Mouse (Mus musculus): ENCODE measurements around the gene Galnt6. TPM values are rescaled to one million over a fixed set of nuclear protein-coding genes. Genes with fewer than 3 reads are reported as not detected.

The Galnt6 gene
- polyA plus RNA-seq, 1 experiment from 2014 or later: 1.2 TPM

DNA sequence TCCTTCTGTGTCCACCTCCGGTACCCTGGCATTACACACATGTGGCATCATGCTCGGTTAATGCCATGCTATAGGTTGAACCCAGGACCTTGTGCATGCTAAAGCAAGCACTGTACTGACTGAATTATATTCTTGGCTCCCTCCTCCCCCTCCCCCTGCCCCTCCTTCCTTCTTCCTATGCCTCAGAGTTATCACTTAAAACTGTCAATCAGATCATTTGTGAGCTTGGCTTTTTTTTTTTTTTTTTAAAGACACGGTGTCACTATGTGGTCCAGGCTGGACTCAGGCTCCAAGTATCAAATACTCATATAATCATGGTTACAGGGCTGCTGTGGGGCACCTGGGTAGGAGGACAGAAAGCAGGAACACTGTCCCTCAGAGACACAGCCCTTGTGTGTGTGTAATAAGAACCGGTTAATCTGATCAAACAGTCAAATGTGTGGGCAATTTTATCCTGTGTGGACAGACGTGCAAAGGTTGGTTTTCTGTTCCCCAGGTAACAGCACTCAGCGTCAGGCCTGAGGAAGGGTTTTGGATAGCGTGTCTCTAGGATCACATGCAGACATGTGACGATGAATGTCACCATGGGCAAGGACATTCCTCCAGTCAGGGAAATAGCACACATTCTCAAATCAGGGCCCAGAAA lies 20.6 kb downstream of the Galnt6 start:
- H3K36me3 ChIP-seq (ENCODE audit: insufficient read depth, low read length): no peaks in the 10 kb centered on the region
- H3K27me3 ChIP-seq (replicated peaks; ENCODE audit: insufficient read depth, low read length): 0 out of 2 replicates have a peak, but pooled peaks cover 3% of the 10 kb centered on the region
- H3K4me2 ChIP-seq (replicated peaks; ENCODE audit: low read depth, low read length): no peak overlapping the region
- no peak overlapping the region for H3K27ac ChIP-seq (ENCODE audit: low read length)
- ATAC-seq: no peak
- 65% methylated on average over 8 of the region's 8 CpGs for WGBS
- H3K9ac ChIP-seq (replicated peaks; ENCODE audit: low read depth): no peak overlapping the region
- H3K9me3 ChIP-seq (ENCODE audit: low read length): no peaks in the 10 kb centered on the region
- H3K4me3 ChIP-seq (ENCODE audit: low read depth, low read length): no peak overlapping the region
- TF ChIP-seq EP300 (IDR thresholded peaks at IDR 0.05) (no peak), CTCF (IDR thresholded peaks at IDR 0.05) (no peak)
- H3K4me1 ChIP-seq (ENCODE audit: insufficient read depth, low read depth, low read length): no peaks in the 10 kb centered on the region
- no peak for DNase-seq (ENCODE audit: low spot score)

- no peak for ATAC-seq
- H3K27ac ChIP-seq (ENCODE audit: low read length): no peak overlapping the region
- DNase-seq (ENCODE audit: low spot score): no peak
- H3K4me1 ChIP-seq (ENCODE audit: insufficient read depth, low read depth, low read length): no peaks in the 10 kb centered on the region
- H3K9me3 ChIP-seq (ENCODE audit: low read length): no peaks in the 10 kb centered on the region
- H3K27me3 ChIP-seq (replicated peaks; ENCODE audit: insufficient read depth, low read length): 0 out of 2 replicates have a peak, but pooled peaks cover 3% of the 10 kb centered on the region
- no peak for TF ChIP-seq CTCF (IDR thresholded peaks at IDR 0.05)
- TF ChIP-seq EP300 (IDR thresholded peaks at IDR 0.05): no peak
- H3K36me3 ChIP-seq (ENCODE audit: insufficient read depth, low read length): no peaks in the 10 kb centered on the region
- no peak overlapping the region for H3K9ac ChIP-seq (replicated peaks; ENCODE audit: low read depth)
- 63% methylated on average over 8 of the region's 8 CpGs for WGBS
- H3K4me3 ChIP-seq (ENCODE audit: low read depth, low read length): no peak overlapping the region
- H3K4me2 ChIP-seq (replicated peaks; ENCODE audit: low read depth, low read length): no peak overlapping the region
These were observed 22.9 kb downstream of the Galnt6 start for GRCm38 (mm10) chr15:100706226-100706625.

DNA sequence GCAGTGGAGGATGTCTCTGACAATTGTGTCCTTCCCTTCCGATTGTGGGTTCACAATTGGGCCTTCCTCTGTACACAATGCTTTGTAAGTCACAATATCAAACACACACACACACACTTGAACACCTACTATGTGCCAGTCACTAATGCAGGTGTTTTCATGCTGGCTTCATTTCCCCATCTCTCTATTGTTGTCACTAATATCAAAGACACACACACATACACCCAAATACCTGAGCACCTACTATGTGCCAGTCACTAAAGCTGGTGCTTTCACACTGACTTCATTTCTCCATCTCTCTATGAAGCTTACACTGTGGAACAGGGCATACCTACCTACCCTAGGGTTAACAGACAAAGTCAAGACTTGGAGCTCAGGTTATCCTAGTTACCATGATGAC lies 23.8 kb downstream of the Galnt6 start:
- Histone ChIP-seq H3K4me1 (ENCODE audit: insufficient read depth, low read depth, low read length) (no peaks in the 10 kb centered on the region), H3K27me3 (replicated peaks; ENCODE audit: insufficient read depth, low read length) (0 out of 2 replicates have a peak, but pooled peaks cover 3% of the 10 kb centered on the region), H3K36me3 (ENCODE audit: insufficient read depth, low read length) (no peaks in the 10 kb centered on the region), H3K4me3 (ENCODE audit: low read depth, low read length) (no peak overlapping the region), H3K4me2 (replicated peaks; ENCODE audit: low read depth, low read length) (no peak overlapping the region), H3K9ac (replicated peaks; ENCODE audit: low read depth) (no peak overlapping the region), H3K9me3 (ENCODE audit: low read length) (no peaks in the 10 kb centered on the region), H3K27ac (ENCODE audit: low read length) (no peak overlapping the region)
- DNase-seq (ENCODE audit: low spot score): no peak
- WGBS: 79% methylated on average over 1 of the region's 1 CpGs
- no peak for ATAC-seq
- TF ChIP-seq CTCF (IDR thresholded peaks at IDR 0.05): no peak
- no peak for TF ChIP-seq EP300 (IDR thresholded peaks at IDR 0.05)

DNA sequence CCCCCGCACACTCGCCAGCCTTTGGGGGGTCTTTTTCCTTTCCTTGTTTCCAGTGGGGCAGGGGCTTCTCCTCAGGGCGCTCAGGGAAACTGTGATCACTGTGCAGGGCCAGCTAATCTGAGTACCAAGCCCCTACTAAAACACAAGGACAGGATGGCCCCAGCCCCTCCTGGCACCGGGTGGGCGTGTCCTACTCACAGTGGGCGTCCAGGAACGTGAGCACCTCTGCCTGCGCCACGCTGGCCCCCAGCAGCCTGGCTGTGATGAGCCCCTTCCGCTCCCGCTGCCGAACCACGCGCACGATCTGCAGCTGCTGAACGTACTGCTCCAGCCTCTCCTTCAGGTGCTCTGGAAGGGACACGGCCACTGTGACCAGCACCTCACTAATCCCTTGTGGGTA lies 25.3 kb downstream of the Galnt6 start:
- Histone ChIP-seq H3K27ac (ENCODE audit: low read length) (no peak overlapping the region), H3K9me3 (ENCODE audit: low read length) (no peaks in the 10 kb centered on the region), H3K9ac (replicated peaks; ENCODE audit: low read depth) (no peak overlapping the region), H3K4me3 (ENCODE audit: low read depth, low read length) (no peak overlapping the region), H3K4me1 (ENCODE audit: insufficient read depth, low read depth, low read length) (no peaks in the 10 kb centered on the region), H3K36me3 (ENCODE audit: insufficient read depth, low read length) (no peaks in the 10 kb centered on the region), H3K27me3 (replicated peaks; ENCODE audit: insufficient read depth, low read length) (0 out of 2 replicates have a peak, but pooled peaks cover 3% of the 10 kb centered on the region), H3K4me2 (replicated peaks; ENCODE audit: low read depth, low read length) (no peak overlapping the region)
- TF ChIP-seq EP300 (IDR thresholded peaks at IDR 0.05): no peak
- no peak for TF ChIP-seq CTCF (IDR thresholded peaks at IDR 0.05)
- ATAC-seq: no peak
- no peak for DNase-seq (ENCODE audit: low spot score)
- WGBS: 10% methylated on average over 17 of the region's 17 CpGs

- no peak for TF ChIP-seq EP300 (IDR thresholded peaks at IDR 0.05)
- no peak for TF ChIP-seq CTCF (IDR thresholded peaks at IDR 0.05)
- no peak overlapping the region for H3K4me3 ChIP-seq (ENCODE audit: low read depth, low read length)
- H3K36me3 ChIP-seq (ENCODE audit: insufficient read depth, low read length): no peaks in the 10 kb centered on the region
- no peak overlapping the region for H3K9ac ChIP-seq (replicated peaks; ENCODE audit: low read depth)
- no peak overlapping the region for H3K27ac ChIP-seq (ENCODE audit: low read length)
- no peak for ATAC-seq
- 0 out of 2 replicates have a peak, but pooled peaks cover 3% of the 10 kb centered on the region for H3K27me3 ChIP-seq (replicated peaks; ENCODE audit: insufficient read depth, low read length)
- H3K4me2 ChIP-seq (replicated peaks; ENCODE audit: low read depth, low read length): no peak overlapping the region
- no peak for DNase-seq (ENCODE audit: low spot score)
- no peaks in the 10 kb centered on the region for H3K4me1 ChIP-seq (ENCODE audit: insufficient read depth, low read depth, low read length)
- WGBS: 70% methylated on average over 6 of the region's 6 CpGs
- no peaks in the 10 kb centered on the region for H3K9me3 ChIP-seq (ENCODE audit: low read length)
These were observed 27.3 kb downstream of the Galnt6 start for GRCm38 (mm10) chr15:100701856-100702255.

- Histone ChIP-seq H3K4me1 (ENCODE audit: insufficient read depth, low read depth, low read length) (no peaks in the 10 kb centered on the region), H3K4me2 (replicated peaks; ENCODE audit: low read depth, low read length) (no peak overlapping the region), H3K9me3 (ENCODE audit: low read length) (no peaks in the 10 kb centered on the region), H3K36me3 (ENCODE audit: insufficient read depth, low read length) (no peaks in the 10 kb centered on the region), H3K27ac (ENCODE audit: low read length) (no peak overlapping the region), H3K9ac (replicated peaks; ENCODE audit: low read depth) (no peak overlapping the region), H3K4me3 (ENCODE audit: low read depth, low read length) (no peak overlapping the region), H3K27me3 (replicated peaks; ENCODE audit: insufficient read depth, low read length) (0 out of 2 replicates have a peak, but pooled peaks cover 3% of the 10 kb centered on the region)
- DNase-seq (ENCODE audit: low spot score): no peak
- TF ChIP-seq CTCF (IDR thresholded peaks at IDR 0.05) (no peak), EP300 (IDR thresholded peaks at IDR 0.05) (no peak)
- 65% methylated on average over 10 of the region's 10 CpGs for WGBS
- ATAC-seq: no peak
These were observed 28.1 kb downstream of the Galnt6 start for GRCm38 (mm10) chr15:100701108-100701507.
